Mouse (Mus musculus) heart, embryonic 12.5 days (tissue): Measurements from ENCODE around the gene Atp5k. TPM values are rescaled to one million over a fixed set of nuclear protein-coding genes. Genes with fewer than 3 reads are reported as not detected.

Source experiments
- polyA plus RNA-seq: library from polyadenylated mRNA; unstranded; fragments of >200 nt; fragmentation: Nextera tagmentation; extraction: Ambion mirVana; gene quantifications from 2 replicates; pipeline ENCODE4 v1.2.1, GENCODE M21; 2016

Gene Atp5k
- polyA plus RNA-seq, 1 experiment from 2014 or later, result 891 TPM

Other genes with a start within 250 kb of the Atp5k start
- gene Dr1, start 165.6 kb downstream of the Atp5k start, polyA plus RNA-seq, result 32.8 and 33.0 TPM in 2 replicates
- 7.7 and 8.1 TPM in 2 replicates for gene Pigg, start 121.8 kb downstream of the Atp5k start, polyA plus RNA-seq
- not detected in 2 replicates for gene Gm42517, start 66.5 kb downstream of the Atp5k start, polyA plus RNA-seq
- gene Pde6b, start 46.1 kb downstream of the Atp5k start, polyA plus RNA-seq, result 0.21 and 0.23 TPM in 2 replicates
- 0.26 and 0.34 TPM in 2 replicates for gene Mfsd7a, start 14.4 kb upstream of the Atp5k start, polyA plus RNA-seq
- 24.7 and 25.2 TPM in 2 replicates for gene Pcgf3, start 26.8 kb upstream of the Atp5k start, polyA plus RNA-seq
- 0.39 and 0.57 TPM in 2 replicates for gene Cplx1, start 115.6 kb upstream of the Atp5k start, polyA plus RNA-seq
- 42.5 and 43.2 TPM in 2 replicates for gene Gak, start 195.3 kb upstream of the Atp5k start, polyA plus RNA-seq
- 18.5 and 18.6 TPM in 2 replicates for gene Tmem175, start 195.3 kb upstream of the Atp5k start, polyA plus RNA-seq
- gene Idua, start 225.9 kb upstream of the Atp5k start, polyA plus RNA-seq, result 16.5 and 17.8 TPM in 2 replicates
- gene Dgkq, start 235.2 kb upstream of the Atp5k start, polyA plus RNA-seq, result 8.4 and 9.4 TPM in 2 replicates
- 0.54 and 1.0 TPM in 2 replicates for gene Slc26a1, start 241.1 kb upstream of the Atp5k start, polyA plus RNA-seq